Mouse (Mus musculus) MEL (cell line): ENCODE data around the gene Sema6d. TPM values are rescaled to one million over a fixed set of nuclear protein-coding genes. Genes with fewer than 3 reads are reported as not detected.

Experiments used
- DNase-seq: peaks from one replicate; pipeline ENCODE4 v3.0.0; 2011; ENCODE audit warnings: low read depth, low spot score
- H3K27ac ChIP-seq: 2 replicates; pipeline ENCODE4 v1.5.1; 2012; ENCODE audit warnings: low read depth, mild to moderate bottlenecking, control low read depth, low read length, moderate library complexity; ENCODE audit not compliant: control insufficient read depth
- H3K27me3 ChIP-seq, 2 experiments: fragments of 150-350 bp in 1 of 2; sonication (generic) in 1 of 2; 2 replicates each; pipeline ENCODE4 v1.6.1; 2012; ENCODE audit warnings: low read length in 2 of 2, mild to moderate bottlenecking in 2 of 2, improper control_type of control experiment in 1 of 2, moderate library complexity in 1 of 2; ENCODE audit not compliant: insufficient read depth in 2 of 2, control insufficient read depth in 1 of 2
- H3K36me3 ChIP-seq, 2 experiments: 2 replicates each; pipeline ENCODE4 v1.6.1; 2012 to 2014; ENCODE audit warnings: low read length in 2 of 2, improper control_type of control experiment in 1 of 2, inconsistent platforms in 1 of 2, mild to moderate bottlenecking in 1 of 2; ENCODE audit not compliant: insufficient read depth in 2 of 2, control insufficient read depth in 1 of 2
- H3K4me1 ChIP-seq, 2 experiments: fragments of 150-350 bp in 1 of 2; sonication (generic) in 1 of 2; 2 replicates each; pipeline ENCODE4 v1.6.1; 2012; ENCODE audit warnings: low read length in 2 of 2, improper control_type of control experiment in 1 of 2, mild to moderate bottlenecking in 1 of 2; ENCODE audit not compliant: insufficient read depth in 2 of 2, control insufficient read depth in 1 of 2
- H3K4me3 ChIP-seq, 2 experiments: fragments of 150-350 bp in 1 of 2; sonication (generic) in 1 of 2; 2 replicates each; pipeline ENCODE4 v1.5.1; 2012; ENCODE audit warnings: low read depth in 2 of 2, low read length in 2 of 2, mild to moderate bottlenecking in 2 of 2, moderate library complexity in 2 of 2, control low read depth in 1 of 2, improper control_type of control experiment in 1 of 2; ENCODE audit not compliant: control insufficient read depth in 1 of 2, insufficient read depth in 1 of 2
- H3K79me2 ChIP-seq: 2 replicates; pipeline ENCODE4 v1.6.1; 2012; ENCODE audit warnings: mild to moderate bottlenecking, low read length, moderate library complexity; ENCODE audit not compliant: control insufficient read depth, poor library complexity, insufficient read depth
- H3K9ac ChIP-seq: 2 replicates; pipeline ENCODE4 v1.6.1; 2012; ENCODE audit warnings: low read depth, mild to moderate bottlenecking, control low read depth, low read length, moderate library complexity; ENCODE audit not compliant: control insufficient read depth, poor library complexity, severe bottlenecking
- H3K9me3 ChIP-seq: fragments of 150-350 bp; sonication (generic); replicated peaks from 2 replicates; pipeline ENCODE4 v1.6.1; 2012; ENCODE audit warnings: mild to moderate bottlenecking, low read length, improper control_type of control experiment, moderate library complexity; ENCODE audit not compliant: insufficient read depth
- BHLHE40 ChIP-seq: IDR thresholded peaks from 2 replicates; pipeline ENCODE4 v1.6.1; 2012; ENCODE audit warnings: low read depth, mild to moderate bottlenecking, inconsistent platforms, low read length, improper control_type of control experiment, borderline replicate concordance
- CHD2 ChIP-seq: IDR thresholded peaks from 2 replicates; pipeline ENCODE4 v1.6.1; 2011; ENCODE audit warnings: low read length, improper control_type of control experiment
- E2F4 ChIP-seq: IDR thresholded peaks from 2 replicates; pipeline ENCODE4 v1.6.1; 2011; ENCODE audit warnings: low read depth, low read length, improper control_type of control experiment, borderline replicate concordance
- EP300 ChIP-seq, 2 experiments: IDR thresholded peaks; 2 replicates each; pipeline ENCODE4 v1.6.1; 2011; ENCODE audit warnings: improper control_type of control experiment in 2 of 2, low read length in 2 of 2, low read depth in 1 of 2, mild to moderate bottlenecking in 1 of 2
- GABPA ChIP-seq: IDR thresholded peaks from 2 replicates; pipeline ENCODE4 v1.6.1; 2012; ENCODE audit warnings: low read depth, mild to moderate bottlenecking, inconsistent platforms, low read length, improper control_type of control experiment, moderate library complexity
- MAFK ChIP-seq: IDR thresholded peaks from 2 replicates; pipeline ENCODE4 v1.6.1; 2011; ENCODE audit warnings: low read depth, mild to moderate bottlenecking, low read length, improper control_type of control experiment, borderline replicate concordance
- MAX ChIP-seq: IDR thresholded peaks from 2 replicates; pipeline ENCODE4 v1.6.1; 2011; ENCODE audit warnings: low read length, improper control_type of control experiment
- MAZ ChIP-seq: IDR thresholded peaks from 2 replicates; pipeline ENCODE4 v1.6.1; 2012; ENCODE audit warnings: low read depth, mild to moderate bottlenecking, inconsistent platforms, low read length, improper control_type of control experiment
- MXI1 ChIP-seq: IDR thresholded peaks from 2 replicates; pipeline ENCODE4 v1.6.1; 2011; ENCODE audit warnings: mild to moderate bottlenecking, low read depth, low read length, improper control_type of control experiment
- MYB ChIP-seq: IDR thresholded peaks from 2 replicates; pipeline ENCODE4 v1.6.1; 2011; ENCODE audit warnings: mild to moderate bottlenecking, low read depth, low read length, improper control_type of control experiment
- MYC ChIP-seq: IDR thresholded peaks from 2 replicates; pipeline ENCODE4 v1.6.1; 2011; ENCODE audit warnings: low read depth, mild to moderate bottlenecking, low read length, improper control_type of control experiment, moderate library complexity
- NRF1 ChIP-seq: IDR thresholded peaks from 2 replicates; pipeline ENCODE4 v1.6.1; 2014; ENCODE audit warnings: low read depth, mild to moderate bottlenecking, inconsistent platforms, low read length, improper control_type of control experiment, moderate library complexity; ENCODE audit not compliant: poor library complexity, insufficient read depth, severe bottlenecking
- POLR2AphosphoS2 ChIP-seq: IDR thresholded peaks from 2 replicates; pipeline ENCODE4 v1.6.1; 2011; ENCODE audit warnings: low read length, improper control_type of control experiment
- RAD21 ChIP-seq: IDR thresholded peaks from 2 replicates; pipeline ENCODE4 v1.6.1; 2011; ENCODE audit warnings: mild to moderate bottlenecking, low read depth, low read length, improper control_type of control experiment
- RCOR1 ChIP-seq: IDR thresholded peaks from 2 replicates; pipeline ENCODE4 v1.6.1; 2012; ENCODE audit warnings: low read depth, mild to moderate bottlenecking, inconsistent platforms, low read length, improper control_type of control experiment
- SIN3A ChIP-seq: IDR thresholded peaks from 2 replicates; pipeline ENCODE4 v1.6.1; 2012; ENCODE audit warnings: low read length, improper control_type of control experiment, inconsistent platforms
- SMC3 ChIP-seq: IDR thresholded peaks from 2 replicates; pipeline ENCODE4 v1.6.1; 2011; ENCODE audit warnings: low read depth, low read length, improper control_type of control experiment
- TBP ChIP-seq: IDR thresholded peaks from 2 replicates; pipeline ENCODE4 v1.8.0; 2011; ENCODE audit warnings: low read depth, low read length, improper control_type of control experiment
- UBTF ChIP-seq: IDR thresholded peaks from 2 replicates; pipeline ENCODE4 v1.6.1; 2012; ENCODE audit warnings: low read depth, mild to moderate bottlenecking, inconsistent platforms, low read length, improper control_type of control experiment, moderate library complexity, borderline replicate concordance; ENCODE audit not compliant: insufficient read depth
- ZC3H11A ChIP-seq: IDR thresholded peaks from 2 replicates; pipeline ENCODE4 v1.6.1; 2012; ENCODE audit warnings: low read depth, mild to moderate bottlenecking, inconsistent platforms, low read length, improper control_type of control experiment
- ZKSCAN1 ChIP-seq: IDR thresholded peaks from 2 replicates; pipeline ENCODE4 v1.6.1; 2012; ENCODE audit warnings: low read depth, mild to moderate bottlenecking, inconsistent platforms, low read length, improper control_type of control experiment, moderate library complexity
- ZMIZ1 ChIP-seq: IDR thresholded peaks from 2 replicates; pipeline ENCODE4 v1.6.1; 2012; ENCODE audit warnings: low read depth, mild to moderate bottlenecking, inconsistent platforms, low read length, improper control_type of control experiment, moderate library complexity
- polyA plus RNA-seq, 2 experiments: library from polyadenylated mRNA; stranded (reverse) in 1 of 2; unstranded in 1 of 2; fragments of >175 nt in 1 of 2; fragments of >200 nt in 1 of 2; gene quantifications; 2 replicates each; pipeline versions ENCODE4 v1.2.1 to v1.2.4; 2012; ENCODE audit warnings: low replicate concordance in 2 of 2, low read depth in 1 of 2; ENCODE audit not compliant: insufficient read length in 2 of 2, insufficient read depth in 1 of 2, missing spikeins in 1 of 2
- total RNA-seq: library from RNA; depleted of rRNA; stranded (reverse); fragments of 300-350 nt; gene quantifications from 2 replicates; pipeline ENCODE4 v1.2.3, GENCODE M21; 2012

Sema6d gene
- total and polyA plus RNA-seq, 3 experiments = not detected

DNA sequence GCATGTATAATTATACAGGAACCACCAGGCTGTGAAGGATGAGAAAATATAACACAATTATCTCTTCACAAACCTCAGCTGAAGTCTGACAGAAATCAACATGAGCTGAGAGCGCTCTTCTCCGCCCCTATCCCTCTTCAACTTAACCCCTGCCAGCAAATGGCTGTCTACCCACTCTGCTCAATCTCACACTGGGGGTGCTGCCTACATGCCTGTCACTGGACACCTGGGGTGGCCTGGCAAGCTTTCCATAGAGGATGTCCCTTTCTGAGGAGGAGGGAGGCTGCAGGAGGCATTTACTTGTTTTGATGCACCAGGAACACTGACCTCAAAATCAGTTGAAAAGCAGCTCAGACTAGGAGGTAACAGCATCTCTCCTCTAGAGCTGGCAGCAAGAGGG is 472.3 kb downstream of the Sema6d start:
- TF ChIP-seq ZMIZ1 (no peak), GABPA (no peak), RAD21 (no peak), BHLHE40 (no peak), RCOR1 (no peak), E2F4 (no peak), ZKSCAN1 (no peak), SMC3 (no peak), CHD2 (no peak)
- Histone ChIP-seq H3K27ac (no peak overlapping the region), H3K36me3 (no peaks in the 10 kb centered on the region), H3K79me2 (no peaks in the 10 kb centered on the region), H3K4me1 (no peaks in the 10 kb centered on the region), H3K9ac (no peak overlapping the region), H3K4me3 (no peak overlapping the region), H3K27me3 (no peaks in the 10 kb centered on the region; a peak in 1 of 4 replicates), H3K9me3 (no peaks in the 10 kb centered on the region)
- no peak for DNase-seq

- H3K79me2 ChIP-seq = no peaks in the 10 kb centered on the region
- H3K4me3 ChIP-seq = no peak overlapping the region
- H3K27me3 ChIP-seq = no peaks in the 10 kb centered on the region; a peak in 1 of 4 replicates
- TF ChIP-seq RCOR1 (no peak), MXI1 (no peak), MYB (no peak), MAFK (no peak), UBTF (no peak), SMC3 (no peak), SIN3A (no peak), TBP (no peak), MAZ (no peak), E2F4 (no peak), POLR2AphosphoS2 (no peak), MYC (no peak), EP300 (IDR thresholded peaks at IDR 0.05; ENCODE audit: low read depth in 1 of 2, low read length in 2 of 2) (no peak), RAD21 (no peak), MAX (no peak), ZC3H11A (no peak), NRF1 (no peak)
- H3K9ac ChIP-seq = no peak overlapping the region
- no peaks in the 10 kb centered on the region for H3K36me3 ChIP-seq
- no peaks in the 10 kb centered on the region for H3K9me3 ChIP-seq
- H3K27ac ChIP-seq = no peak overlapping the region
- H3K4me1 ChIP-seq = no peaks in the 10 kb centered on the region
- no peak for DNase-seq
Measured at GRCm38 (mm10) chr2:124563759-124564158, 474.0 kb downstream of the Sema6d start.
